Mouse (Mus musculus): Measurements from ENCODE around the gene Ccpg1os. TPM values are rescaled to one million over a fixed set of nuclear protein-coding genes. Genes with fewer than 3 reads are reported as not detected.
A peak's percentile ranks its signal among the peaks of the same experiment; 100 is the strongest.

The Ccpg1os gene
- polyA plus RNA-seq, 1 experiment from 2014 or later = 20.6 TPM

- H3K9me3 ChIP-seq (replicated peaks) = no peaks in the 10 kb centered on the region
- H3K9ac ChIP-seq = no peak overlapping the region
- no peaks in the 10 kb centered on the region for H3K4me1 ChIP-seq
- H3K27ac ChIP-seq = no peak overlapping the region
- no peak overlapping the region for H3K4me3 ChIP-seq (replicated peaks)
- H3K27me3 ChIP-seq = no peaks in the 10 kb centered on the region
- no peak overlapping the region for H3K4me2 ChIP-seq
- peaks cover 17% of the 10 kb centered on the region for H3K36me3 ChIP-seq
- WGBS = 90% methylated on average over 8 of the region's 8 CpGs
- no peak for ATAC-seq (replicated peaks; ENCODE audit: low FRiP score)
Measured at GRCm38 (mm10) chr9:73004076-73004475, 18.9 kb upstream of the Ccpg1os start.

DNA sequence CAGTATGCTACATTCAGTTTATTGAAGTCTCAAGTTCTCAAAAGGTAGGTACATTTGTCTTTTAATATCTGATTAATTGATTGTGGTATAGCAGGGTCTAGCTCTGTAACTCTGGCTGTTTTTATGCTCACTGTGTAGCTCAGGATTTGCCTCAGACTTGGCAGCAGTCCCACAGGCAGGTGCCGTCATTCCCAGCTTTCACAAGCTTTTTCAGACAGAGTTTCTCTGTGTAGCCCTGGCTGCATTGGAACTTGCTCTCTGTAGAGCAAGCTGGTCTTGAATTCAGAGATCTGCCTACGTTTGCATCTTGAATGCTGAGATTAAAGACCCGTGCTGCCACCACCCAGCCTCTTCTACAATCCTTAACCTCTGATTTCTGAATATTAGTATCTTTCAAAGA, 17.0 kb upstream of the Ccpg1os start:
- Histone ChIP-seq H3K36me3 (peaks cover 17% of the 10 kb centered on the region), H3K27me3 (no peaks in the 10 kb centered on the region), H3K4me2 (no peak overlapping the region), H3K9ac (no peak overlapping the region), H3K4me3 (replicated peaks) (no peak overlapping the region), H3K4me1 (no peaks in the 10 kb centered on the region), H3K9me3 (replicated peaks) (no peaks in the 10 kb centered on the region), H3K27ac (0 out of 2 replicates have a peak overlapping the region, but pooled peaks have one; percentile 25)
- ATAC-seq (replicated peaks; ENCODE audit: low FRiP score) = no peak
- WGBS = 63% methylated on average over 3 of the region's 3 CpGs

DNA sequence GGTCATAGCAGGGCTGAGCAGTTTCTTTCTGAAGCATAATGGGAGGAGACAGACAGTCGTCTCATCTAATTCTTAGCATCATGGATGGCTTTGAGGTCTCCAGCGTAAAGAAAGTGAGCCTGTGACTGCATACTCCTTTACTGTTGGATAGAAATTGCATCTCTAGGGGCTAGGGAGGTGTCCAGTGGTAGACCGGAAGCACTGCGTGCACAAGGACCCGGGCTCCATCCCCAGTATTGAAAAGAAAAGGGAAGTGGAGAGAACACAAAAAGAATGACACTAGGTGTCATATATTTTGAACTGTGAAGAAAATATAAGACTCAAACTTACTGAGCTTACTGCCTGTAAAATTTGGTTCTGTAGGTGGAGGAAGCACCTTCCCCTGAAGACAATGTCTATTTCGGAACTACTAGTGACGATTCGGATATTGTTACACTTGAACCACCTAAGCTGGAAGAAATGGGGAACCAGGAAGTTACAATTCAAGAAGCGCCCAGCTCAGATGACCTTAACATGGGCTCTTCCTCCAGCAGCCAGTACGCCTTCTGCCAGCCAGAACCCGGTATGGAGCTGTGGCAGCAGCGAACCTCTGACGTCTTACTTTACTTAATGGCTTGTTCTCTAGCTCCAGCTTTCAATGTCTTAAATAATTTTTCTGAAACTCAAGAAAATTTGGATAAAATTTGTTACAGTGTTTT, 16.3 kb upstream of the Ccpg1os start:
- 87% methylated on average over 13 of the region's 13 CpGs for WGBS
- Histone ChIP-seq H3K4me1 (no peaks in the 10 kb centered on the region), H3K4me2 (no peak overlapping the region), H3K27ac (no peak overlapping the region), H3K36me3 (peaks cover 17% of the 10 kb centered on the region), H3K4me3 (replicated peaks) (no peak overlapping the region), H3K9ac (no peak overlapping the region), H3K27me3 (no peaks in the 10 kb centered on the region), H3K9me3 (replicated peaks) (no peaks in the 10 kb centered on the region)
- ATAC-seq (replicated peaks; ENCODE audit: low FRiP score) = no peak

DNA sequence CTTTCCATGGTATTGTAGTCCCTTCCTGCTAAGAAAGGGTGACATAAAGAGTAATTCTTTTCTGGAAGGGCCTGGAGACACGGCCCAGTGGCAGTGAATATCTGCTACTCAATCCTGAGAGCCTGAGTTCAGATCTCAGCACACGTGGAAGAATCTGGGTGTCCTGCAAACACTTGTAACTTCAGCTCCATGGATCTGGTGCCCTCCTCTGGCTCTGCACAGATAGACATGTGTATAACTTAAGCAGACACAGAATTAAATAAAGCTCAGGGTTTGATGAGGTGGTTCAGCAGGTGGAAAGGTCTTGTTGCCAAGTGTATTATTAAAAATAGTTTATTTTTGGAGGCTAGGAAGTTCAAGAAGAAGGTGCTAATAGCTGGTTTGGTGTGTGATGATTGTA, 15.3 kb upstream of the Ccpg1os start:
- Histone ChIP-seq H3K4me3 (replicated peaks) (no peak overlapping the region), H3K36me3 (peaks cover 9% of the 10 kb centered on the region), H3K4me2 (no peak overlapping the region), H3K27me3 (no peaks in the 10 kb centered on the region), H3K27ac (no peak overlapping the region), H3K9ac (no peak overlapping the region), H3K9me3 (replicated peaks) (no peaks in the 10 kb centered on the region), H3K4me1 (no peaks in the 10 kb centered on the region)
- WGBS = 71% methylated on average over 2 of the region's 2 CpGs
- ATAC-seq (replicated peaks; ENCODE audit: low FRiP score) = no peak

DNA sequence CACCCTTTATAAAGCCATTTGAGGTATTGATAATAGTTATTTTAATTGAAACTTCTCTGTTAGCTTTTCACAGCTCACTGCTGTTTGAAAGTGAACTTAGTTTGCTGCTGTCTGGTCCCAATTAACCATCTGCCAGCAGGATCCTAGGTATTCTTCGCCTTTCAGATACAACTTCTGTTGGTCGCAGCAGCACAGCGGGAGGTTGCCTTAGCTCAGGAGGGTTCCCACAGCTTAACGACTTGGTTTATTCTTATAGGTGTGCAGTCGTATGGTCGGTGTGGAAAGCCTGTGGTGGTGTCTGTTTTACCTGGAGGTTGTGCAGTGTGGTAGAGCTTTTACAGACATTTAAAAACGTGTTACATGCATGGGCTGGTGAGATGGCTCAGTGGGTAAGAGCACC, 11.6 kb upstream of the Ccpg1os start:
- peaks cover 2% of the 10 kb centered on the region; the same call in 1 of the 2 replicates for H3K36me3 ChIP-seq
- H3K27ac ChIP-seq = no peak overlapping the region
- H3K27me3 ChIP-seq = no peaks in the 10 kb centered on the region
- ATAC-seq (replicated peaks; ENCODE audit: low FRiP score) = no peak
- H3K4me3 ChIP-seq (replicated peaks) = no peak overlapping the region
- no peak overlapping the region for H3K9ac ChIP-seq
- H3K9me3 ChIP-seq (replicated peaks) = no peaks in the 10 kb centered on the region
- WGBS = 67% methylated on average over 7 of the region's 7 CpGs
- H3K4me2 ChIP-seq = no peak overlapping the region
- H3K4me1 ChIP-seq = no peaks in the 10 kb centered on the region

DNA sequence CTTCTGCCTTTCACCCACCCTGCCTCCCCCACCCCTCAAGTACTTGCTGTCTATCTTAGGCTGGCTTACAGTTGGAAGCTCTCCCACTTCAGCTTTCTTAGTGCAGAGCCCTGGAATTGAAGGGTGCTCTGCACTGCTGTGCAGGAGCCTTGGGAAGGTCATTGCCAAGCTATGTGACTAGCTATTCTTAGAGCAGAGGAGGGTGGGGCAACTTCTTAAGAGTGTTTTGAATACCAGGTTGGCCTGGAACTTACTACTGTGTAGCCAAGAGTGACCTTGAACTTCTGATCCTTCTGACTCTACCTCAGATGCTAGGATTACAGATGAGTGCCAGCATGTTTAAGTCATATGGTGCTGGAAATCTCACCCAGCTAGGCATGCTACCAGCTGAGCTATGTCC, 11.0 kb upstream of the Ccpg1os start:
- no peaks in the 10 kb centered on the region for H3K36me3 ChIP-seq
- no peak overlapping the region for H3K4me2 ChIP-seq
- no peak overlapping the region for H3K27ac ChIP-seq
- H3K9me3 ChIP-seq (replicated peaks) = no peaks in the 10 kb centered on the region
- H3K4me1 ChIP-seq = no peaks in the 10 kb centered on the region
- H3K9ac ChIP-seq = no peak overlapping the region
- H3K4me3 ChIP-seq (replicated peaks) = no peak overlapping the region
- no peak for ATAC-seq (replicated peaks; ENCODE audit: low FRiP score)
- no peaks in the 10 kb centered on the region for H3K27me3 ChIP-seq

DNA sequence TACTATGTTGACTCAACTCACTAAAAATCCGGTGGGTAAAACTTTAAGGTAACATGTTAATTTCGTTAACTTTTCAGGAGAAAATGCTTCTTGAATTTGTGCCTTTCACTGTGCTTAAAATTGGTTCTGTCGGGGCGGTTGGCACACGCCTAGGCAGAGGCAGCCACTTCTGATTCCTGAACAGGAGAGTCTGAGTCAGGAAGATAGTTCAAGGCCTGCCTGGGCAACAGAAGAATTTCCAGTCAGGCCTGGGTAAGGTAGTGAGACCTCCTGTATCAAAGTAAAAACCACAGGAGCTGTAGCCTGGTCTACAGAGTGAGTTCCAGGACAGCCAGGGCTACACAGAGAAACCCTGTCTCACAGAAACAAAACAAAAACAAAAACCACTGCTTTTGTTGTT, 7.4 kb upstream of the Ccpg1os start:
- Histone ChIP-seq H3K27ac (no peak overlapping the region), H3K36me3 (no peaks in the 10 kb centered on the region), H3K9ac (no peak overlapping the region), H3K27me3 (no peaks in the 10 kb centered on the region), H3K9me3 (replicated peaks) (no peaks in the 10 kb centered on the region), H3K4me3 (replicated peaks) (no peak overlapping the region), H3K4me1 (no peaks in the 10 kb centered on the region), H3K4me2 (no peak overlapping the region)
- no peak for ATAC-seq (replicated peaks; ENCODE audit: low FRiP score)
- 92% methylated on average over 5 of the region's 5 CpGs for WGBS

- no peak overlapping the region for H3K9ac ChIP-seq
- peaks cover 2% of the 10 kb centered on the region; the same call in 1 of the 2 replicates for H3K4me1 ChIP-seq
- H3K4me3 ChIP-seq (replicated peaks) = no peak overlapping the region
- H3K27ac ChIP-seq = no peak overlapping the region
- no peak overlapping the region for H3K4me2 ChIP-seq
- no peak for ATAC-seq (replicated peaks; ENCODE audit: low FRiP score)
- H3K27me3 ChIP-seq = no peaks in the 10 kb centered on the region
- no peaks in the 10 kb centered on the region for H3K9me3 ChIP-seq (replicated peaks)
- no peaks in the 10 kb centered on the region for H3K36me3 ChIP-seq
- 96% methylated on average over 2 of the region's 2 CpGs for WGBS
Measured at GRCm38 (mm10) chr9:72991420-72991819, 6.2 kb upstream of the Ccpg1os start.

- Histone ChIP-seq H3K27me3 (no peaks in the 10 kb centered on the region), H3K4me3 (replicated peaks) (no peak overlapping the region), H3K9me3 (replicated peaks) (no peaks in the 10 kb centered on the region), H3K9ac (no peak overlapping the region), H3K36me3 (no peaks in the 10 kb centered on the region), H3K4me1 (peaks cover 16% of the 10 kb centered on the region), H3K4me2 (no peak overlapping the region), H3K27ac (no peak overlapping the region)
- ATAC-seq (replicated peaks; ENCODE audit: low FRiP score) = no peak
- 76% methylated on average over 5 of the region's 5 CpGs for WGBS
Measured at GRCm38 (mm10) chr9:72988706-72989105, 3.5 kb upstream of the Ccpg1os start.

DNA sequence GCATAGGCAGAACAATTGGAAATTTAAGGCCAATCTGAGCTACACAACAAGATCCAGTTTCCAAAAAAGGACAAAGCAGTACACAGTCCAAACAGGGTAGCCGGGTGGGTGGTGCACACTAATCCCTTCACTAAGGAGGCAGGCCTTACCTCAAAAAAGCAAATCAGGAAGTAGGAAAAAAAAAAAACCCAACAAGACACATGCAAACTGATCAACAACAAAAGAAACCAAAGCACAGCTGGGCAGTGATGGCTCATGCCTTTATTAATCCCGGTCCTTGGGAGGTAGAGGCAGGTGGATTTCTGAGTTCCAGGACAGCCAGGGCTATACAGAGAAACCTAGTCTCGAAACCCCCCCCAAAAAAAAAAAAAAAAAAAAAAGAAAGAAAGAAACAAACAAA, 2.5 kb upstream of the Ccpg1os start:
- 74% methylated on average over 3 of the region's 3 CpGs for WGBS
- peaks cover 16% of the 10 kb centered on the region for H3K4me1 ChIP-seq

DNA sequence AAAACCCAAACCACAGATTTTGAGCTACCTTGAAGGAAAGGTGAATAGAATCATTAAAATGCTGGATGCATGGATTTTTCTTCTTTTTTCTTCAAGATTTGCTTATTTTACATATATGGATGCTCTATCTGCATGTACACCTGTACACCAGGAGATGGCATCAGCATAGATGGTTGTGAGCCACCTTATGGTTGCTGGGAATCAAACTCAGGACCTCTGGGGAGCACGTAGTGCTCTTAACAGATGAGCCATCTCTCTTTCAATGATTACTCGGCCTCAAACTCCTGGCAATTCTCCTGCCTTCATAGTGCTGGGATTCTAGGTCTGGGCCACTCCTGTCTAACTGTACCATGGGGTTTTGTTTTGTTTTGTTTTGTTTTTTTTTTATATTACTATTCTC, 2.1 kb downstream of the Ccpg1os start:
- Histone ChIP-seq H3K9ac (no peak overlapping the region), H3K27ac (no peak overlapping the region), H3K27me3 (no peaks in the 10 kb centered on the region), H3K9me3 (replicated peaks) (no peaks in the 10 kb centered on the region), H3K36me3 (no peaks in the 10 kb centered on the region), H3K4me3 (replicated peaks) (no peak overlapping the region), H3K4me1 (peaks cover 16% of the 10 kb centered on the region), H3K4me2 (no peak overlapping the region)
- ATAC-seq (replicated peaks; ENCODE audit: low FRiP score) = no peak
- 55% methylated on average over 2 of the region's 2 CpGs for WGBS

More for the DNA sequence above, 2.5 kb upstream of the Ccpg1os start:
- H3K9me3 ChIP-seq (replicated peaks) = no peaks in the 10 kb centered on the region
- no peaks in the 10 kb centered on the region for H3K27me3 ChIP-seq
- H3K9ac ChIP-seq = no peak overlapping the region
- no peak for ATAC-seq (replicated peaks; ENCODE audit: low FRiP score)
- no peak overlapping the region for H3K27ac ChIP-seq
- H3K4me3 ChIP-seq (replicated peaks) = no peak overlapping the region
- H3K36me3 ChIP-seq = no peaks in the 10 kb centered on the region
- H3K4me2 ChIP-seq = no peak overlapping the region

DNA sequence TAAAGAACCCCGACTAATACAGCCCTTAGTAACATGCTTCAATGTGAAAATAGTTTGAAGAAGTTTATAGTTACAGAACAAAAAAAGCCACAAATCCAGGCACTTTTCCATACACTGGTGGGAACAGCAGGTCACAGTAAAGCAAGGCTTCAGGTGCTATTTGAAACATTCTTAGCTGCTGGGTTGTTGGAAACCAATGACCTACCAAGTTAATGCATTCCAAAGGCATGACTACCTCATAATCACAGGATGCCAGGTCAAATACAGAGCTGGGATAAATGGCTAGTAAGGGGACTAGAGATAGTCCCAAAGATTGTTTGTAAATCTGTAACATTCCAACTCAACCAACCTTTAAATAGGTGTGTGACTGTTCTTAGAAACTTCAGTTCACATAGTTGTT, 9.9 kb downstream of the Ccpg1os start:
- no peak overlapping the region for H3K27ac ChIP-seq
- 88% methylated on average over 1 of the region's 1 CpGs for WGBS
- no peak overlapping the region for H3K4me2 ChIP-seq
- no peaks in the 10 kb centered on the region for H3K27me3 ChIP-seq
- H3K4me1 ChIP-seq = no peaks in the 10 kb centered on the region
- no peaks in the 10 kb centered on the region for H3K36me3 ChIP-seq
- H3K4me3 ChIP-seq (replicated peaks) = no peak overlapping the region
- no peaks in the 10 kb centered on the region for H3K9me3 ChIP-seq (replicated peaks)
- ATAC-seq (replicated peaks; ENCODE audit: low FRiP score) = no peak
- H3K9ac ChIP-seq = no peak overlapping the region

DNA sequence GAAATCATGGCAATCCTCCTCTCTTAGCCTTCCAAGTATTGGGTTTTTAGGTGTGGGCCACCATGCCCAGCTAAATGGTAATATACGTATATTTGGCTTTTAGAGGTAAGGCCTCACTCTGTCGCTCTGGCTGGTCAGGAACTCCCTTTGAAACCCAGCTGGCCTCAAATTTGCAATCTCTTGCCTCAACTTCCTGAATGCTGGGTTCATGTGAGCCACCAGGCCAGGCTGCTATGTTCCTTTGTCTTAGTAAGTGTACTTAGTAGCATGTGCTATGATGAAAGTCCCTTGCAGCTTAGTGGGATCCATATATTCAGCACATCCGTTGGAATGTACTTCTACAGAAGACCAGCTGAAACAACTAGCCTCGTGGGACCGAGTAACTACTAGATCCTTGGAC, 10.4 kb downstream of the Ccpg1os start:
- Histone ChIP-seq H3K9ac (no peak overlapping the region), H3K27ac (no peak overlapping the region), H3K27me3 (no peaks in the 10 kb centered on the region), H3K4me1 (no peaks in the 10 kb centered on the region), H3K9me3 (replicated peaks) (no peaks in the 10 kb centered on the region), H3K4me2 (no peak overlapping the region), H3K36me3 (no peaks in the 10 kb centered on the region), H3K4me3 (replicated peaks) (no peak overlapping the region)
- no peak for ATAC-seq (replicated peaks; ENCODE audit: low FRiP score)
- WGBS = 95% methylated on average over 5 of the region's 5 CpGs
